Mouse (Mus musculus) MEL (cell line): Measurements from ENCODE around the gene Slc35b1. TPM values are rescaled to one million over a fixed set of nuclear protein-coding genes. Genes with fewer than 3 reads are reported as not detected.

Experiments
- DNase-seq: peaks from one replicate; pipeline ENCODE4 v3.0.0; 2011; ENCODE audit warnings: low read depth, low spot score
- H3K27ac ChIP-seq: 2 replicates; pipeline ENCODE4 v1.5.1; 2012; ENCODE audit warnings: low read depth, mild to moderate bottlenecking, control low read depth, low read length, moderate library complexity; ENCODE audit not compliant: control insufficient read depth
- H3K27me3 ChIP-seq, 2 experiments: fragments of 150-350 bp in 1 of 2; sonication (generic) in 1 of 2; 2 replicates each; pipeline ENCODE4 v1.6.1; 2012; ENCODE audit warnings: low read length in 2 of 2, mild to moderate bottlenecking in 2 of 2, improper control_type of control experiment in 1 of 2, moderate library complexity in 1 of 2; ENCODE audit not compliant: insufficient read depth in 2 of 2, control insufficient read depth in 1 of 2
- H3K36me3 ChIP-seq, 2 experiments: 2 replicates each; pipeline ENCODE4 v1.6.1; 2012 to 2014; ENCODE audit warnings: low read length in 2 of 2, improper control_type of control experiment in 1 of 2, inconsistent platforms in 1 of 2, mild to moderate bottlenecking in 1 of 2; ENCODE audit not compliant: insufficient read depth in 2 of 2, control insufficient read depth in 1 of 2
- H3K4me1 ChIP-seq, 2 experiments: fragments of 150-350 bp in 1 of 2; sonication (generic) in 1 of 2; 2 replicates each; pipeline ENCODE4 v1.6.1; 2012; ENCODE audit warnings: low read length in 2 of 2, improper control_type of control experiment in 1 of 2, mild to moderate bottlenecking in 1 of 2; ENCODE audit not compliant: insufficient read depth in 2 of 2, control insufficient read depth in 1 of 2
- H3K4me3 ChIP-seq, 2 experiments: fragments of 150-350 bp in 1 of 2; sonication (generic) in 1 of 2; 2 replicates each; pipeline ENCODE4 v1.5.1; 2012; ENCODE audit warnings: low read depth in 2 of 2, low read length in 2 of 2, mild to moderate bottlenecking in 2 of 2, moderate library complexity in 2 of 2, control low read depth in 1 of 2, improper control_type of control experiment in 1 of 2; ENCODE audit not compliant: control insufficient read depth in 1 of 2, insufficient read depth in 1 of 2
- H3K79me2 ChIP-seq: 2 replicates; pipeline ENCODE4 v1.6.1; 2012; ENCODE audit warnings: mild to moderate bottlenecking, low read length, moderate library complexity; ENCODE audit not compliant: control insufficient read depth, poor library complexity, insufficient read depth
- H3K9ac ChIP-seq: 2 replicates; pipeline ENCODE4 v1.6.1; 2012; ENCODE audit warnings: low read depth, mild to moderate bottlenecking, control low read depth, low read length, moderate library complexity; ENCODE audit not compliant: control insufficient read depth, poor library complexity, severe bottlenecking
- H3K9me3 ChIP-seq: fragments of 150-350 bp; sonication (generic); replicated peaks from 2 replicates; pipeline ENCODE4 v1.6.1; 2012; ENCODE audit warnings: mild to moderate bottlenecking, low read length, improper control_type of control experiment, moderate library complexity; ENCODE audit not compliant: insufficient read depth
- BHLHE40 ChIP-seq: IDR thresholded peaks from 2 replicates; pipeline ENCODE4 v1.6.1; 2012; ENCODE audit warnings: low read depth, mild to moderate bottlenecking, inconsistent platforms, low read length, improper control_type of control experiment, borderline replicate concordance
- CHD1 ChIP-seq: IDR thresholded peaks from 2 replicates; pipeline ENCODE4 v1.6.1; 2012; ENCODE audit warnings: low read depth, mild to moderate bottlenecking, inconsistent platforms, low read length, improper control_type of control experiment
- CTCF ChIP-seq, 3 experiments: IDR thresholded peaks in 2 of 3; conservative IDR thresholded peaks in 1 of 3; 2 replicates each; pipeline ENCODE4 v1.5.1; 2011 to 2012; ENCODE audit warnings: low read length in 3 of 3, low read depth in 2 of 3, mild to moderate bottlenecking in 2 of 3, improper control_type of control experiment in 1 of 3, inconsistent platforms in 1 of 3, mixed read lengths in 1 of 3, moderate library complexity in 1 of 3; ENCODE audit not compliant: control insufficient read depth in 1 of 3, insufficient read depth in 1 of 3, poor library complexity in 1 of 3, severe bottlenecking in 1 of 3
- GATA1 ChIP-seq: IDR thresholded peaks from 2 replicates; pipeline ENCODE4 v1.6.1; 2011; ENCODE audit warnings: low read depth, low read length, improper control_type of control experiment
- HCFC1 ChIP-seq: IDR thresholded peaks from 2 replicates; pipeline ENCODE4 v1.6.1; 2012; ENCODE audit warnings: low read depth, mild to moderate bottlenecking, inconsistent platforms, low read length, improper control_type of control experiment, moderate library complexity
- MXI1 ChIP-seq: IDR thresholded peaks from 2 replicates; pipeline ENCODE4 v1.6.1; 2011; ENCODE audit warnings: mild to moderate bottlenecking, low read depth, low read length, improper control_type of control experiment
- NRF1 ChIP-seq: IDR thresholded peaks from 2 replicates; pipeline ENCODE4 v1.6.1; 2014; ENCODE audit warnings: low read depth, mild to moderate bottlenecking, inconsistent platforms, low read length, improper control_type of control experiment, moderate library complexity; ENCODE audit not compliant: poor library complexity, insufficient read depth, severe bottlenecking
- RCOR1 ChIP-seq: IDR thresholded peaks from 2 replicates; pipeline ENCODE4 v1.6.1; 2012; ENCODE audit warnings: low read depth, mild to moderate bottlenecking, inconsistent platforms, low read length, improper control_type of control experiment
- SMC3 ChIP-seq: IDR thresholded peaks from 2 replicates; pipeline ENCODE4 v1.6.1; 2011; ENCODE audit warnings: low read depth, low read length, improper control_type of control experiment
- TCF12 ChIP-seq: IDR thresholded peaks from 2 replicates; pipeline ENCODE4 v1.6.1; 2014; ENCODE audit warnings: low read depth, mild to moderate bottlenecking, inconsistent platforms, low read length, improper control_type of control experiment, moderate library complexity
- USF1 ChIP-seq: IDR thresholded peaks from 2 replicates; pipeline ENCODE4 v1.6.1; 2014; ENCODE audit warnings: low read depth, mild to moderate bottlenecking, inconsistent platforms, low read length, improper control_type of control experiment, moderate library complexity
- ZC3H11A ChIP-seq: IDR thresholded peaks from 2 replicates; pipeline ENCODE4 v1.6.1; 2012; ENCODE audit warnings: low read depth, mild to moderate bottlenecking, inconsistent platforms, low read length, improper control_type of control experiment
- ZNF384 ChIP-seq: IDR thresholded peaks from 2 replicates; pipeline ENCODE4 v1.6.1; 2012; ENCODE audit warnings: low read depth, mild to moderate bottlenecking, inconsistent platforms, low read length, improper control_type of control experiment
- polyA plus RNA-seq, 2 experiments: library from polyadenylated mRNA; stranded (reverse) in 1 of 2; unstranded in 1 of 2; fragments of >175 nt in 1 of 2; fragments of >200 nt in 1 of 2; gene quantifications; 2 replicates each; pipeline versions ENCODE4 v1.2.1 to v1.2.4; 2012; ENCODE audit warnings: low replicate concordance in 2 of 2, low read depth in 1 of 2; ENCODE audit not compliant: insufficient read length in 2 of 2, insufficient read depth in 1 of 2, missing spikeins in 1 of 2
- total RNA-seq: library from RNA; depleted of rRNA; stranded (reverse); fragments of 300-350 nt; gene quantifications from 2 replicates; pipeline ENCODE4 v1.2.3, GENCODE M21; 2012

Gene Slc35b1
- total and polyA plus RNA-seq, 3 experiments = 59.1 to 82.4 TPM; not detected in 1

DNA sequence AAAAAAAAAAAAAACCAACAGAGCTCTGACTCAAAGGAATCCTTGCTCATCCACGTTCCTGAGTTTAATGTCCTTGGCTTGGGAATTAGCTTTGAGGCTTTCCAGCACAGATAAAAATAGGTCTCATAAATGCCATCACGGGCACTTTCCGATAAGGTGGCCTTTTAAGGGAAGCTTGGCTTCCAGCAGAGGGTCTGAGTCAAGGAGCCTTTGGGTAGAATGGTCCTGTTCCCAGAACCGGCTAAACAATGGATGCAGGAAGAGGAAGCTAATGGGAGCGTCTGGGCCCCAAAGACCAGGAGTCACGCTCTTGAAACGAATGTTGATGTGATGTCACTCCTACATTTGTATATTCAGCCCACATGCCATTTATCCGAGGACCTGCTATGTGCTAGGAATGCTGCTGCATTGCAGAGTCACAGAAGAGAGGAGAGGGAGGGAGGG lies 18.2 kb downstream of the Slc35b1 start:
- Histone ChIP-seq H3K27me3 (peaks cover 24 to 36% of the 10 kb centered on the region in 2 experiments), H3K9ac (no peak overlapping the region), H3K36me3 (no peaks in the 10 kb centered on the region), H3K79me2 (no peaks in the 10 kb centered on the region), H3K4me1 (no peaks in the 10 kb centered on the region), H3K27ac (no peak overlapping the region), H3K9me3 (no peaks in the 10 kb centered on the region)
- no peak for DNase-seq
- TF ChIP-seq ZNF384 (peak; percentile 46; the same call in 1 of the 2 replicates), RCOR1 (no peak)
- TF ChIP-seq, all 39 proteins: peak for 1
- H3K4me3 ChIP-seq = no peak overlapping the region

DNA sequence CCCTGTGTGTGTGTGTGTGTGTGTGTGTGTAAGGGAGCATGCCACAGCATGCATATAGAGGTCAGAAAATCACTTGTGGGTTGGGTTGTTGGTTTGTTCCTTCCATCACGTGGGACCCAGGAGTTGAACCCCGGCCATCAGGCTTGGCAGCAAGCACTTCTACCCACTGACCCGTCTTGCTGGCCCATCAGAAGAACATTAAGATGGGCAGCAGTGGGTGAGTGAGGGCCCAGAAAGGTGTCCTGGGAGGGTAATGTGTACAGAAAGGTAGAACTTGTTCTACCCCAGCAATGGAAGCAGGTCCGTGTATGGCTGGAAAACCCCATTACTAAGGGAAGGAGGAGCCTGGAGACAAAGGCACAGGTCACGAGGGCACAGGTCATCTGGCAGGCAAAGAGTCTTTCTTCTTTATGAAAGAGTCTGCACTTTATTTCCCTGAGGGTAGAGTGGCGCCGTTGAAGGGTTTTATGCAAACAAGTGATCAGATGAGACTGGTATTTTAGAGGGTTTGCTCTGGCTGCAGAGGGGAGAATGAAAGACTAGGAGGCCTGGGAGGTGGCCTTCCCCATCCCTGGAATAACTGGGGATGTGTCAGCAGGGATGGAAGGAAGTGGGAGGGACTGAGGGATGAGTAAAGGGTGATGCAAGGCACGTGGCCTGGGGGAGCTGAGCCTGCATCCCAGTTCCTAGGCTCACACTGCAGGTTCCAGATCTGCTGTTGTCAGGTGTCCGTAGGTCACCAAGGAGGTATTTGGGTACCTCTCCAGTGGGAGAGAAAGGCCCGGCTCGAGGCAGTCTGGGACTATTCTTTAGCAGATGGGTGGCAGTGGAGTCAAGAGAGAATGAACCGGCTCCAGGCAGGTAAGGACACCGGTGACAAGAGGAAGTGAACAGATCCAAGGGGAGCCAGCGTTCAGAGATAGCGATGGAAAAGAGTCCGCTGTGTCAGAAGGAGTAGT lies 19.2 kb downstream of the Slc35b1 start:
- no peaks in the 10 kb centered on the region for H3K4me1 ChIP-seq
- H3K27me3 ChIP-seq = peaks cover 24 to 36% of the 10 kb centered on the region in 2 experiments
- no peaks in the 10 kb centered on the region for H3K79me2 ChIP-seq
- DNase-seq = no peak
- no peaks in the 10 kb centered on the region for H3K36me3 ChIP-seq
- no peak overlapping the region for H3K9ac ChIP-seq
- no peak overlapping the region for H3K4me3 ChIP-seq
- TF ChIP-seq CTCF (IDR thresholded peaks at IDR 0.05 in 2 of 3, conservative IDR thresholded peaks at IDR 0.05 in 1 of 3; ENCODE audit: control insufficient read depth in 1 of 3, insufficient read depth in 1 of 3, low read depth in 2 of 3, low read length in 3 of 3, poor library complexity in 1 of 3, severe bottlenecking in 1 of 3) (no peak), GATA1 (no peak), TCF12 (no peak), NRF1 (no peak), ZC3H11A (no peak), BHLHE40 (no peak), ZNF384 (no peak), USF1 (no peak), HCFC1 (no peak), MXI1 (no peak), CHD1 (no peak), SMC3 (no peak)
- no peak overlapping the region for H3K27ac ChIP-seq
- no peaks in the 10 kb centered on the region for H3K9me3 ChIP-seq
